Mouse (Mus musculus): ENCODE measurements around the gene Aptx. TPM values are rescaled to one million over a fixed set of nuclear protein-coding genes. Genes with fewer than 3 reads are reported as not detected.
A peak's percentile ranks its signal among the peaks of the same experiment; 100 is the strongest.

The Aptx gene
- polyA plus RNA-seq, 1 experiment from 2014 or later, result 24.2 TPM

DNA sequence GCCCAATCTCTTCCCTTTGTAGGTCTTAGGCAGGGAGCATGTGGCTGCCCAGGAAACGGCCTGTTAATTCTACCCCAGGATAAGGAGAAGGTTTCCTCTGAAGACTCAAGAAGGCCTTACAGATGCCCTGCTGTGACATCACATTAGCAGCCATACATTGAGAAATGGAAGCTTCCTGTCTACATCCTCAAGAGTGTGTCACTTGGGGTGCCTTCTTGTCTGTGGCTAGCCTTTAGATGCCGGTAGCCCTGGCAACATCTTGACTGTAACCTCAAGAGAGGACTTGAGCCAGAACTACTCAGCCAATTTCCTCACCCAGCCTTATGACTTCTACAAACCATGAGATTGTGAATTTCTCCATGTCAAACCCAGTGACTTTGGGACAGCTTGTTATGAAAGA, 51.9 kb downstream of the Aptx start:
- 91% methylated on average over 2 of the region's 2 CpGs for whole genome bisulfite sequencing

GRCm38 (mm10) chr4:40649111-40649510, 53.9 kb downstream of the Aptx start:
- no peaks in the 10 kb centered on the region for H3K9me3 ChIP-seq
- H3K27ac ChIP-seq, result no peak overlapping the region
- H3K4me3 ChIP-seq (replicated peaks), result no peak overlapping the region
- 68% methylated on average over 5 of the region's 5 CpGs for WGBS
- H3K9ac ChIP-seq, result no peak overlapping the region
- H3K27me3 ChIP-seq (replicated peaks), result no peaks in the 10 kb centered on the region
- no peaks in the 10 kb centered on the region for H3K4me1 ChIP-seq
- no peak overlapping the region for H3K4me2 ChIP-seq
- no peaks in the 10 kb centered on the region for H3K36me3 ChIP-seq
- no peak for ATAC-seq (ENCODE audit: insufficient read depth, low FRiP score, low read depth)

More for the DNA sequence above, 51.9 kb downstream of the Aptx start:
- ATAC-seq (ENCODE audit: insufficient read depth, low FRiP score, low read depth), result no peak
- Histone ChIP-seq H3K27ac (no peak overlapping the region), H3K9ac (no peak overlapping the region), H3K4me3 (replicated peaks) (no peak overlapping the region), H3K27me3 (replicated peaks) (no peaks in the 10 kb centered on the region), H3K36me3 (no peaks in the 10 kb centered on the region), H3K9me3 (no peaks in the 10 kb centered on the region), H3K4me1 (no peaks in the 10 kb centered on the region), H3K4me2 (no peak overlapping the region)

DNA sequence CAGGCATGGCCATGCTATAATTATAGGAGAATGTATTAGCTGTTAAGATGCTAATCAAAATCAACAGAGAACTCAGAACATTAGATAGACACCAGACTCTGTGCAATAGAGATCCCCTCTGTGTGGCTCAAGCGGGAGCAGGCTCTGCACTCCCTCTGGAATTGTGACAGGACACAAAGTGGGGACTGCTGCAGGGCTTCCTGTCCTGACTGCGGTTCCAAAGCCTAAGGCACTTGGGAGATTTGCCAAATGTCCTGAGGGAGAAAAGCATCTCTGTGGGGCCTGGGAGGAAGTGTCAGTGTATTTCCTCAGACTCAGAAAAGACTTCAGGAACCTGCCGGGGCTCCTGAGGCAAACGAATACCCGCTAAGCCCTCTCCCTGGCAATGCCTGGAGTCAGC, 59.4 kb downstream of the Aptx start:
- Histone ChIP-seq H3K4me3 (replicated peaks) (no peak overlapping the region), H3K27me3 (replicated peaks) (no peaks in the 10 kb centered on the region), H3K36me3 (no peaks in the 10 kb centered on the region), H3K9me3 (no peaks in the 10 kb centered on the region), H3K27ac (no peak overlapping the region), H3K9ac (no peak overlapping the region), H3K4me2 (no peak overlapping the region), H3K4me1 (no peaks in the 10 kb centered on the region)
- WGBS, result 39% methylated on average over 5 of the region's 5 CpGs
- no peak for ATAC-seq (ENCODE audit: insufficient read depth, low FRiP score, low read depth)

GRCm38 (mm10) chr4:40640991-40641390, 62.0 kb downstream of the Aptx start:
- Histone ChIP-seq H3K27ac (no peak overlapping the region), H3K4me3 (replicated peaks) (no peak overlapping the region), H3K9me3 (no peaks in the 10 kb centered on the region), H3K9ac (no peak overlapping the region), H3K4me1 (no peaks in the 10 kb centered on the region), H3K4me2 (no peak overlapping the region), H3K27me3 (replicated peaks) (no peaks in the 10 kb centered on the region), H3K36me3 (no peaks in the 10 kb centered on the region)
- no peak for ATAC-seq (ENCODE audit: insufficient read depth, low FRiP score, low read depth)
- WGBS, result 88% methylated on average over 4 of the region's 4 CpGs

MicroRNAs encoded within 50 kb of the gene (microRNA counts, 519-probe panel; counts per million panel counts)
- 2,158 counts per million, percentile 30 among the panel's probes with 10 or more counts for microRNA mmu-miR-207

Small RNAs within 50 kb of the gene (microRNA-seq; reads per million reads assigned to microRNA genes)
- gene Mir207, result not detected

Other genes starting within 250 kb of the Aptx start
- 0.49 and 0.70 TPM in 2 replicates for gene Tmem215, start 231.0 kb downstream of the Aptx start, polyA plus RNA-seq (2015; fragmentation: Nextera tagmentation; extraction: Ambion mirVana)
- gene Dnaja1, start 19.0 kb upstream of the Aptx start, polyA plus RNA-seq (2015; fragmentation: Nextera tagmentation; extraction: Ambion mirVana), result 361 and 370 TPM in 2 replicates
- 137 and 144 TPM in 2 replicates for gene Smu1, start 54.7 kb upstream of the Aptx start, polyA plus RNA-seq (2015; fragmentation: Nextera tagmentation; extraction: Ambion mirVana)
- 47.2 and 47.8 TPM in 2 replicates for gene B4galt1, start 150.8 kb upstream of the Aptx start, polyA plus RNA-seq (2015; fragmentation: Nextera tagmentation; extraction: Ambion mirVana)
- gene Spink4, start 216.9 kb upstream of the Aptx start, polyA plus RNA-seq (2015; fragmentation: Nextera tagmentation; extraction: Ambion mirVana), result 40.4 and 53.4 TPM in 2 replicates
- gene Bag1, start 245.1 kb upstream of the Aptx start, polyA plus RNA-seq (2015; fragmentation: Nextera tagmentation; extraction: Ambion mirVana), result 225 and 233 TPM in 2 replicates
- gene Chmp5, start 245.2 kb upstream of the Aptx start, polyA plus RNA-seq (2015; fragmentation: Nextera tagmentation; extraction: Ambion mirVana), result 103 and 108 TPM in 2 replicates